Mouse (Mus musculus) kidney, adult 9 months (tissue): ENCODE measurements around the gene Tnik.

ENCODE experiments used
- DNase-seq: peaks from one replicate; pipeline ENCODE4 v3.0.0; 2022

Gene Tnik

GRCm38 (mm10) chr3:28643252-28643947 lies 380.4 kb downstream of the Tnik start:
- DNase-seq: no peak

- no peak for DNase-seq
These were observed 389.6 kb downstream of the Tnik start for GRCm38 (mm10) chr3:28652574-28652973.

GRCm38 (mm10) chr3:28653043-28653442 lies 390.0 kb downstream of the Tnik start:
- DNase-seq: no peak

- DNase-seq: no peak
These were observed 391.7 kb downstream of the Tnik start for GRCm38 (mm10) chr3:28654740-28655139.

- peak; percentile 60 for DNase-seq
These were observed 395.3 kb downstream of the Tnik start for GRCm38 (mm10) chr3:28658349-28658748.

- no peak for DNase-seq
These were observed 417.8 kb downstream of the Tnik start for GRCm38 (mm10) chr3:28680851-28681250.

- DNase-seq: peak; percentile 80
These were observed 418.9 kb downstream of the Tnik start for GRCm38 (mm10) chr3:28681866-28682265.

GRCm38 (mm10) chr3:28682411-28682810 lies 419.4 kb downstream of the Tnik start:
- no peak for DNase-seq

- DNase-seq: no peak
These were observed 422.5 kb downstream of the Tnik start for GRCm38 (mm10) chr3:28685510-28685909.

- no peak for DNase-seq
These were observed 431.8 kb downstream of the Tnik start for GRCm38 (mm10) chr3:28694811-28695210.

GRCm38 (mm10) chr3:28695608-28696007 lies 432.6 kb downstream of the Tnik start:
- peak; percentile 84 for DNase-seq

- DNase-seq: peak; percentile 57
These were observed 433.1 kb downstream of the Tnik start for GRCm38 (mm10) chr3:28696162-28696561.

- peak; percentile 81 for DNase-seq
These were observed 434.8 kb downstream of the Tnik start, which contains the start of gene Slc2a2 for GRCm38 (mm10) chr3:28697797-28698196. Gene Slc2a2, plus strand, starts transcription at chr3:28697903.

GRCm38 (mm10) chr3:28699601-28700000 lies 436.6 kb downstream of the Tnik start:
- DNase-seq: peak; percentile 69

GRCm38 (mm10) chr3:28705522-28706137 lies 442.6 kb downstream of the Tnik start:
- peak; percentile 84 for DNase-seq

GRCm38 (mm10) chr3:28706736-28707135 lies 443.7 kb downstream of the Tnik start:
- DNase-seq: no peak

- peak; percentile 64 for DNase-seq
These were observed 446.7 kb downstream of the Tnik start for GRCm38 (mm10) chr3:28709740-28710139.

GRCm38 (mm10) chr3:28713913-28714698 lies 451.1 kb downstream of the Tnik start:
- peak; percentile 40 for DNase-seq

- no peak for DNase-seq
These were observed 455.5 kb downstream of the Tnik start for GRCm38 (mm10) chr3:28718521-28718920.

GRCm38 (mm10) chr3:28721218-28721617 lies 458.2 kb downstream of the Tnik start:
- DNase-seq: peak; percentile 63

GRCm38 (mm10) chr3:28721838-28722237 lies 458.8 kb downstream of the Tnik start:
- peak; percentile 73 for DNase-seq

GRCm38 (mm10) chr3:28722531-28722930 lies 459.5 kb downstream of the Tnik start:
- DNase-seq: no peak

- DNase-seq: no peak
These were observed 460.5 kb downstream of the Tnik start for GRCm38 (mm10) chr3:28723534-28723933.

GRCm38 (mm10) chr3:28725203-28725602 lies 462.2 kb downstream of the Tnik start:
- no peak for DNase-seq
